Mouse (Mus musculus): ENCODE data around the gene Bckdha. TPM values are rescaled to one million over a fixed set of nuclear protein-coding genes. Genes with fewer than 3 reads are reported as not detected.

Gene Bckdha
- total and polyA plus RNA-seq, 2 experiments from 2014 or later, result 56.1 to 96.0 TPM

DNA sequence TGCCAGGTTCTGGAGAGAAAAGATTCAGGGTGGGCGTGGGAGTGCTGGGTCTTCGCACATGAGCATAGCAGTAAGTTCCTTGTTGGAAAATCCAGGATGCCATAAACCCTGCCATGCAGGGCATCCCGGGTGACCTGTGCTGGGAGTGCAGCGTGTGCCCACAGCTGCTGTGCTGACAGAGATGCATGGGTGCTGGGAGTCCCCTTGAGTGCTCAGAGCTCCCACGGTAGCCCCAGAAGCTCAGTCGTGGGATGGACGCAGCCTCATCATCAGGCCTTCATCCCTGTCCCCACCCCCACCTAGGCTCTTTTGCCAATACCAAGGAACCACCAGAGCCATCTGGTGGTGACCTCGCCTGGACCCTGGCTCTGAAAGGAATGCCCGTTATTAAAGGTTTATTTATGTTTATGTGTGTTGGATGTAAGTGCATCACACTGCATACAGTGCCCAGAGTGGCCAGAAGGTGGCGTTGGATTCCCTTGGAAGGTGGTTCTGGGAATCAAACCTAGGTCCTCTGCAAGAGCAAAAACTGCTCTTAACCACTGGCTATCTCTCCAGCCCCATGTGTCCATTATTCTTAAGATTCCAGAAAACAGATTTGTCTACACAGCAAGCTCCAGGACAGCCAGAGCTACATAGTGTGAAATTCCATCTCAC is 33.1 kb downstream of the Bckdha start:
- H3K4me3 ChIP-seq (ENCODE audit: low read length), result no peak overlapping the region
- no peak for ATAC-seq
- no peak overlapping the region for H3K27ac ChIP-seq
- peaks cover 3% of the 10 kb centered on the region; the same call in 1 of the 2 replicates for H3K4me1 ChIP-seq (ENCODE audit: insufficient read depth, low read length)
- DNase-seq (ENCODE audit: low spot score), result peak; percentile 22
- peak; percentile 56 for TF ChIP-seq CTCF (IDR thresholded peaks at IDR 0.05; ENCODE audit: low read depth)
- no peaks in the 10 kb centered on the region for H3K27me3 ChIP-seq (ENCODE audit: insufficient read depth, low read length)
- H3K36me3 ChIP-seq (ENCODE audit: insufficient read depth, low read length), result peaks cover 28% of the 10 kb centered on the region
- H3K9ac ChIP-seq (replicated peaks; ENCODE audit: low read length), result no peak overlapping the region
- no peaks in the 10 kb centered on the region for H3K9me3 ChIP-seq (ENCODE audit: low read length)
- 77% methylated on average over 10 of the region's 10 CpGs for WGBS
- H3K4me2 ChIP-seq (ENCODE audit: low read depth, low read length), result no peak overlapping the region

- DNase-seq (ENCODE audit: low spot score) (no peak), ATAC-seq (no peak)
- Histone ChIP-seq H3K4me3 (ENCODE audit: low read length) (no peak overlapping the region), H3K9me3 (ENCODE audit: low read length) (no peaks in the 10 kb centered on the region), H3K27me3 (ENCODE audit: insufficient read depth, low read length) (no peaks in the 10 kb centered on the region), H3K4me2 (ENCODE audit: low read depth, low read length) (no peak overlapping the region), H3K36me3 (ENCODE audit: insufficient read depth, low read length) (peaks cover 21% of the 10 kb centered on the region), H3K4me1 (ENCODE audit: insufficient read depth, low read length) (peaks cover 8% of the 10 kb centered on the region; the same call in 1 of the 2 replicates), H3K27ac (no peak overlapping the region), H3K9ac (replicated peaks; ENCODE audit: low read length) (no peak overlapping the region)
- no peak for TF ChIP-seq CTCF (IDR thresholded peaks at IDR 0.05; ENCODE audit: low read depth)
- WGBS, result 79% methylated on average over 5 of the region's 5 CpGs
These were observed 33.9 kb downstream of the Bckdha start for GRCm38 (mm10) chr7:25624851-25625250.

- Histone ChIP-seq H3K4me1 (ENCODE audit: insufficient read depth, low read length) (peaks cover 8% of the 10 kb centered on the region; the same call in 1 of the 2 replicates), H3K4me3 (ENCODE audit: low read length) (no peak overlapping the region), H3K9me3 (ENCODE audit: low read length) (no peaks in the 10 kb centered on the region), H3K36me3 (ENCODE audit: insufficient read depth, low read length) (peaks cover 19% of the 10 kb centered on the region; the same call in 1 of the 2 replicates), H3K27ac (no peak overlapping the region), H3K27me3 (ENCODE audit: insufficient read depth, low read length) (no peaks in the 10 kb centered on the region), H3K9ac (replicated peaks; ENCODE audit: low read length) (no peak overlapping the region), H3K4me2 (ENCODE audit: low read depth, low read length) (no peak overlapping the region)
- DNase-seq (ENCODE audit: low spot score) (no peak), ATAC-seq (no peak)
- no peak for TF ChIP-seq CTCF (IDR thresholded peaks at IDR 0.05; ENCODE audit: low read depth)
- 84% methylated on average over 11 of the region's 11 CpGs for WGBS
These were observed 34.9 kb downstream of the Bckdha start for GRCm38 (mm10) chr7:25623857-25624370.

DNA sequence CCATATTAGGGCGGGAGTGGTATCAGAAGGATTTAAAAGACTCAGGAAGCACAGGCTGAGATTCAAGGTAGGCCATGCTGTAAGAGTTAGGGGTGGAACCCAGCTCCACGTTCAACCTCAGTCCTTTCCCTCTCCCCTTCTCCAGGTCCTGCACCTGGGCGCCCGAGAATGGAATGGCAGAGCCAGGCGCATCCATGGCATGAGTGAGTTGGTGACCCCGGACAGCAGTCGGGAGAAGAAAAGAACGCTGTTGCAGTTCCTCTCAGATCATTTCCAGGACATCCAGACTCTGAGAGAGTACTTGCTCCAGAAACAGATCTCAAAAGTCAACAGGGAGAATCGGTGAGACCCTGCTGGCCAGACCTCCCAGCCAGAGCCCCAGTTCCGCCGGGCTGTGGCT is 38.0 kb downstream of the Bckdha start:
- Histone ChIP-seq H3K4me2 (ENCODE audit: low read depth, low read length) (no peak overlapping the region), H3K27ac (no peak overlapping the region), H3K4me3 (ENCODE audit: low read length) (no peak overlapping the region), H3K4me1 (ENCODE audit: insufficient read depth, low read length) (peaks cover 5% of the 10 kb centered on the region; the same call in 1 of the 2 replicates), H3K27me3 (ENCODE audit: insufficient read depth, low read length) (no peaks in the 10 kb centered on the region), H3K36me3 (ENCODE audit: insufficient read depth, low read length) (peaks cover 19% of the 10 kb centered on the region; the same call in 1 of the 2 replicates), H3K9ac (replicated peaks; ENCODE audit: low read length) (no peak overlapping the region), H3K9me3 (ENCODE audit: low read length) (no peaks in the 10 kb centered on the region)
- ATAC-seq (no peak), DNase-seq (ENCODE audit: low spot score) (no peak)
- TF ChIP-seq CTCF (IDR thresholded peaks at IDR 0.05; ENCODE audit: low read depth), result no peak
- WGBS, result 93% methylated on average over 11 of the region's 11 CpGs

GRCm38 (mm10) chr7:25620101-25620500 is 38.7 kb downstream of the Bckdha start:
- Histone ChIP-seq H3K4me1 (ENCODE audit: insufficient read depth, low read length) (peaks cover 5% of the 10 kb centered on the region; the same call in 1 of the 2 replicates), H3K27me3 (ENCODE audit: insufficient read depth, low read length) (no peaks in the 10 kb centered on the region), H3K9ac (replicated peaks; ENCODE audit: low read length) (peak overlapping the region; percentile 51; the same call in 1 of the 2 replicates), H3K9me3 (ENCODE audit: low read length) (no peaks in the 10 kb centered on the region), H3K36me3 (ENCODE audit: insufficient read depth, low read length) (peaks cover 19% of the 10 kb centered on the region; the same call in 1 of the 2 replicates), H3K4me2 (ENCODE audit: low read depth, low read length) (peak overlapping the region; percentile 66), H3K4me3 (ENCODE audit: low read length) (no peak overlapping the region; the same call in 1 of the 2 replicates), H3K27ac (peak overlapping the region; percentile 16; the same call in 1 of the 2 replicates)
- ATAC-seq (no peak), DNase-seq (ENCODE audit: low spot score) (no peak)
- no peak for TF ChIP-seq CTCF (IDR thresholded peaks at IDR 0.05; ENCODE audit: low read depth)
- 92% methylated on average over 5 of the region's 5 CpGs for whole genome bisulfite sequencing

DNA sequence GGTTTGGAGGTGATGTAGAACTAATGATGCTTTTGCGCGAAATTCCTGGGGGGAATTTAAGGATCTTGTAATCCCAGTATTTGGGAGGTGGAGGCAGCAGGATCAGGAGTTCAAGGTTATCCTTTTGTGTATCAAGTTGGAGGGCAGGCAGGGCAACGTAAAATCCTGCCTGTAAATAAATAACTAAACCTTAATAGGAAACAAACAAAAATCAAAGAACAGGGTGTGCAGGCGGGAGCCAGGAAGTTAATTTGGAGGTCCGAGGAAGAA is 39.1 kb downstream of the Bckdha start:
- ATAC-seq (no peak), DNase-seq (ENCODE audit: low spot score) (no peak)
- Histone ChIP-seq H3K9me3 (ENCODE audit: low read length) (no peaks in the 10 kb centered on the region), H3K36me3 (ENCODE audit: insufficient read depth, low read length) (peaks cover 19% of the 10 kb centered on the region; the same call in 1 of the 2 replicates), H3K4me3 (ENCODE audit: low read length) (peak overlapping the region; percentile 63), H3K4me1 (ENCODE audit: insufficient read depth, low read length) (peaks cover 5% of the 10 kb centered on the region; the same call in 1 of the 2 replicates), H3K4me2 (ENCODE audit: low read depth, low read length) (peak overlapping the region; percentile 66), H3K27ac (peak overlapping the region; percentile 16; the same call in 1 of the 2 replicates), H3K27me3 (ENCODE audit: insufficient read depth, low read length) (no peaks in the 10 kb centered on the region), H3K9ac (replicated peaks; ENCODE audit: low read length) (peak overlapping the region; percentile 51)
- TF ChIP-seq CTCF (IDR thresholded peaks at IDR 0.05; ENCODE audit: low read depth), result no peak
- 24% methylated on average over 5 of the region's 5 CpGs for WGBS
